Mouse (Mus musculus): ENCODE measurements around the gene Eif4g1. TPM values are rescaled to one million over a fixed set of nuclear protein-coding genes. Genes with fewer than 3 reads are reported as not detected.
A peak's percentile ranks its signal among the peaks of the same experiment; 100 is the strongest.

Eif4g1 gene
- total RNA-seq, 2 experiments from 2014 or later: 353 to 356 TPM

GRCm38 (mm10) chr16:20701729-20702521 is 33.8 kb downstream of the Eif4g1 start:
- no peak for DNase-seq
- intact Hi-C loops (cut with DNase I): no loop called here

- peak; percentile 84 to 87 for DNase-seq
- intact Hi-C loops (cut with DNase I): no loop called here
These were observed 34.4 kb downstream of the Eif4g1 start for GRCm38 (mm10) chr16:20702522-20702893.

- intact Hi-C loops (cut with DNase I): no loop called here
- no peak for DNase-seq
These were observed 35.0 kb downstream of the Eif4g1 start for GRCm38 (mm10) chr16:20703071-20703470.

- no peak for DNase-seq
- intact Hi-C loops (cut with DNase I): no loop called here
These were observed 35.7 kb downstream of the Eif4g1 start for GRCm38 (mm10) chr16:20703699-20704400.

GRCm38 (mm10) chr16:20705786-20706185 is 37.7 kb downstream of the Eif4g1 start:
- no peak for DNase-seq
- intact Hi-C loops (cut with DNase I): no loop called here

- intact Hi-C loops (cut with DNase I): no loop called here
- no peak for DNase-seq
These were observed 38.4 kb downstream of the Eif4g1 start for GRCm38 (mm10) chr16:20706407-20707055.

GRCm38 (mm10) chr16:20708220-20708938 is 40.3 kb downstream of the Eif4g1 start:
- intact Hi-C loops (cut with DNase I): no loop called here

GRCm38 (mm10) chr16:20708939-20709734 is 41.0 kb downstream of the Eif4g1 start:
- DNase-seq: no peak
- intact Hi-C loops (cut with DNase I): no loop called here

More at GRCm38 (mm10) chr16:20708220-20708938, 40.3 kb downstream of the Eif4g1 start:
- no peak for DNase-seq

- intact Hi-C loops (cut with DNase I): loop anchor here (10.0 kb wide), 1 partner anchor 674 kb away; no protein-coding TSS in a partner anchor
- no peak for DNase-seq
These were observed 42.3 kb downstream of the Eif4g1 start for GRCm38 (mm10) chr16:20710370-20710769.

- no peak for DNase-seq
- intact Hi-C loops (cut with DNase I): loop anchor here (10.0 kb wide), 1 partner anchor 674 kb away; no protein-coding TSS in a partner anchor
These were observed 42.7 kb downstream of the Eif4g1 start for GRCm38 (mm10) chr16:20710810-20711209.

- DNase-seq: no peak
- intact Hi-C loops (cut with DNase I): loop anchor here (10.0 kb wide), 1 partner anchor 673 kb away; no protein-coding TSS in a partner anchor
These were observed 44.1 kb downstream of the Eif4g1 start for GRCm38 (mm10) chr16:20712190-20712589.

GRCm38 (mm10) chr16:20712889-20713288 is 44.8 kb downstream of the Eif4g1 start:
- no peak for DNase-seq
- intact Hi-C loops (cut with DNase I): loop anchor here (10.0 kb wide), 1 partner anchor 672 kb away; no protein-coding TSS in a partner anchor

- intact Hi-C loops (cut with DNase I): loop anchor here (10.0 kb wide), 1 partner anchor 670 kb away; no protein-coding TSS in a partner anchor
- no peak for DNase-seq
These were observed 46.4 kb downstream of the Eif4g1 start for GRCm38 (mm10) chr16:20714307-20715080.

- DNase-seq: no peak
- intact Hi-C loops (cut with DNase I): loop anchor here (10.0 kb wide), 1 partner anchor 670 kb away; no protein-coding TSS in a partner anchor
These were observed 47.0 kb downstream of the Eif4g1 start for GRCm38 (mm10) chr16:20715161-20715560.

- intact Hi-C loops (cut with DNase I): loop anchor here (10.0 kb wide), 1 partner anchor 669 kb away; no protein-coding TSS in a partner anchor
- DNase-seq: no peak
These were observed 47.5 kb downstream of the Eif4g1 start for GRCm38 (mm10) chr16:20715566-20715965.

- peak; percentile 80 to 82 for DNase-seq
- intact Hi-C loops (cut with DNase I): loop anchor here (10.0 kb wide), 1 partner anchor 669 kb away; no protein-coding TSS in a partner anchor
These were observed 48.1 kb downstream of the Eif4g1 start for GRCm38 (mm10) chr16:20715976-20716840.

- intact Hi-C loops (cut with DNase I): loop anchor here (10.0 kb wide), 1 partner anchor 668 kb away; no protein-coding TSS in a partner anchor
These were observed 48.7 kb downstream of the Eif4g1 start for GRCm38 (mm10) chr16:20716841-20717180.

More at GRCm38 (mm10) chr16:20716841-20717180, 48.7 kb downstream of the Eif4g1 start:
- DNase-seq: no peak
